Mouse (Mus musculus) erythroblast, embryonic 14.5 days (primary cell): ENCODE results near the gene Cfl2.

Source experiments
- GATA1 ChIP-seq: IDR thresholded peaks from 2 replicates; pipeline ENCODE4 v1.6.1; 2012; ENCODE audit warnings: low read length, inconsistent platforms, mixed read lengths
- TAL1 ChIP-seq: IDR thresholded peaks from 3 replicates; pipeline ENCODE4 v1.6.1; 2012; ENCODE audit warnings: low read length, inconsistent platforms, mixed read lengths

DNA sequence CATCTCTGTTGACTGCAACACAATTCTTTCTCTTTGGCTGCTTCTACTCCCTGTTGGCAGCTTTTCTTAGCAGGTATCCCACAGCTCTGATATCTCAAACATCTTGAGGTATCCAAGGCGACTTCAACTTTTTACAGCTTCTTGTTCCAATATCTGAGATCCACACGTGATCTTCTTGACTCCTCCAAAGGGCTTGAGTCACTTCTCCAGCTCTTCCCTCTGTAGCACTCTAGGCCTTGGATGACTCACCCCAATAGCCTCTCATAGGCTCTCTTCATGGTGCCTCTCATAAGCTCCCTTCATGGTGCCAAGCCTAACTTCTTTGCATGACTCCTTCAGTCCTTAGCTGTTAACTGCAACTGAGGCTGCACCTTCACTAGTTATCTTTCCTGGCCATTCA is 22.9 kb downstream of the Cfl2 start:
- TF ChIP-seq TAL1 (no peak), GATA1 (no peak)
